In the genomic region with DNA sequence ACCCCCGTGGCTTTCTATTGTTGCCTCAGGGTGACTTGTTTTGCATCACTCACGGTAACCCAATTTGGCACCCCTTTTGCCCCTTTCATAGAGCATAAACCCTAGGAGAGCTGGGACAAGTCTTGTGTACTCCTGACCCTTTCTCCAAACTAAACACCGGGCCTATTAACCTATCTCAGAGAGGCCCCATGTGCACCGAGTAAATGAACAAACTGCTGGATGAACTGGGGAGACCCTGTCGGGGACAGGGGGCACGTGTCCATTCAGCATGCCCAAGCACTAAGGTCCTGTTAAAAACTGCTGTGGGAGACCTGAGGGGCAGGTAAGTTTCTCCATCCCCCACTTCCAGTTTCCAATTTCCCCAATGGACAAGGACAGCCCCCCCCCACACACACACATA, we compare ENCODE assay signal across 1 mouse cellular context.
TF ChIP-seq lines count a peak whose summit lies in the region.

No protein-coding gene starts in this region.

TF ChIP-seq in myocyte, 11 proteins besides CTCF, POLR2A, EP300 and RAD21 (continued from another document):
- TF ChIP-seq CEBPB (IDR thresholded peaks at IDR 0.05; ENCODE audit: insufficient read depth, poor library complexity, severe bottlenecking): no peak
- TF ChIP-seq E2F4 (IDR thresholded peaks at IDR 0.05; ENCODE audit: insufficient read depth): no peak
- TF ChIP-seq TCF12 (IDR thresholded peaks at IDR 0.05; ENCODE audit: insufficient read depth, poor library complexity, severe bottlenecking): no peak
